Mouse (Mus musculus): ENCODE results near the gene Gm9918. TPM values are rescaled to one million over a fixed set of nuclear protein-coding genes. Genes with fewer than 3 reads are reported as not detected.
"Not testable (repeated sequence)": the region's sequence is repeated elsewhere in the genome, so short reads cannot be mapped to it uniquely, and the experiment has no call there.

The Gm9918 gene
- not detected in 2 replicates for polyA plus RNA-seq (2016; fragmentation: Nextera tagmentation; extraction: Ambion mirVana)

- 21% methylated on average over 20 of the region's 21 CpGs for WGBS (ENCODE audit: insufficient replicate concordance)
Observed at GRCm38 (mm10) chr15:102270274-102270960, at the start of gene Gm9918. TSS of gene Gm9918 (plus strand) at chr15:102270563.

GRCm38 (mm10) chr15:102222386-102222785 lies 48.0 kb upstream of the Gm9918 start:
- Histone ChIP-seq H3K4me1 (peaks cover 28% of the 10 kb centered on the region), H3K4me2 (no peak overlapping the region), H3K4me3 (no peak overlapping the region), H3K36me3 (no peaks in the 10 kb centered on the region; the same call in 1 of the 2 replicates), H3K9ac (no peak overlapping the region), H3K27ac (no peak overlapping the region), H3K9me3 (replicated peaks) (no peaks in the 10 kb centered on the region), H3K27me3 (replicated peaks) (peaks cover 32% of the 10 kb centered on the region)
- WGBS (ENCODE audit: insufficient replicate concordance), result 54% methylated on average over 10 of the region's 10 CpGs
- ATAC-seq, result no peak

More at GRCm38 (mm10) chr15:102270274-102270960, at the start of gene Gm9918:
- Histone ChIP-seq H3K9me3 (replicated peaks) (no peaks in the 10 kb centered on the region), H3K4me1 (peaks cover 10% of the 10 kb centered on the region; the same call in 1 of the 2 replicates), H3K9ac (no peak within 1 kb of the TSS), H3K4me2 (peak within 1 kb of the TSS; percentile 44), H3K27me3 (replicated peaks) (peaks cover 41% of the 10 kb centered on the region), H3K4me3 (peak within 1 kb of the TSS; percentile 20; the same call in 1 of the 2 replicates), H3K27ac (no peak within 1 kb of the TSS), H3K36me3 (no peaks in the 10 kb centered on the region)
- ATAC-seq, result 0 out of 2 replicates have a peak, but pooled peaks have one; percentile 30

- no peaks in the 10 kb centered on the region for H3K36me3 ChIP-seq
- peak; percentile 71 for ATAC-seq
- H3K27ac ChIP-seq, result peak overlapping the region; percentile 61
Observed at GRCm38 (mm10) chr15:102224186-102224991, 46.0 kb upstream of the Gm9918 start.

GRCm38 (mm10) chr15:102224992-102225617 lies 45.3 kb upstream of the Gm9918 start:
- peak overlapping the region; percentile 55 for H3K9ac ChIP-seq
- H3K36me3 ChIP-seq, result no peaks in the 10 kb centered on the region
- peaks cover 36% of the 10 kb centered on the region for H3K27me3 ChIP-seq (replicated peaks)
- ATAC-seq, result peak; percentile 89
- peak overlapping the region; percentile 53 for H3K4me3 ChIP-seq
- H3K9me3 ChIP-seq (replicated peaks), result no peaks in the 10 kb centered on the region
- H3K27ac ChIP-seq, result peak overlapping the region; percentile 61
- H3K4me2 ChIP-seq, result peak overlapping the region; percentile 91
- H3K4me1 ChIP-seq, result peaks cover 31% of the 10 kb centered on the region
- 7% methylated on average over 21 of the region's 21 CpGs for WGBS (ENCODE audit: insufficient replicate concordance)

More at GRCm38 (mm10) chr15:102224186-102224991, 46.0 kb upstream of the Gm9918 start:
- 5% methylated on average over 43 of the region's 43 CpGs for WGBS (ENCODE audit: insufficient replicate concordance)
- peaks cover 36% of the 10 kb centered on the region for H3K27me3 ChIP-seq (replicated peaks)
- H3K9ac ChIP-seq, result peak overlapping the region; percentile 55
- no peaks in the 10 kb centered on the region for H3K9me3 ChIP-seq (replicated peaks)
- H3K4me1 ChIP-seq, result peaks cover 30% of the 10 kb centered on the region
- peak overlapping the region; percentile 53 for H3K4me3 ChIP-seq
- H3K4me2 ChIP-seq, result peak overlapping the region; percentile 91

- not testable (repeated sequence) for H3K9me3 ChIP-seq (replicated peaks); H3K36me3 ChIP-seq; H3K9ac ChIP-seq; ATAC-seq; H3K27ac ChIP-seq
- peak overlapping the region; percentile 53; the same call in 1 of the 2 replicates for H3K4me3 ChIP-seq
- peaks cover 36% of the 10 kb centered on the region for H3K27me3 ChIP-seq (replicated peaks)
- H3K4me1 ChIP-seq, result peaks cover 36% of the 10 kb centered on the region
- H3K4me2 ChIP-seq, result peak overlapping the region; percentile 91
- 34% methylated on average over 6 of the region's 6 CpGs for WGBS (ENCODE audit: insufficient replicate concordance)
Observed at GRCm38 (mm10) chr15:102225619-102226018, 44.7 kb upstream of the Gm9918 start.

- Histone ChIP-seq H3K27me3 (replicated peaks) (peaks cover 10% of the 10 kb centered on the region), H3K27ac (no peak overlapping the region), H3K9ac (0 out of 2 replicates have a peak overlapping the region, but pooled peaks have one; percentile 60), H3K36me3 (no peaks in the 10 kb centered on the region), H3K4me3 (peak overlapping the region; percentile 42), H3K9me3 (replicated peaks) (no peaks in the 10 kb centered on the region), H3K4me2 (peak overlapping the region; percentile 65), H3K4me1 (peaks cover 69% of the 10 kb centered on the region)
- no peak; the same call in 1 of the 2 replicates for ATAC-seq
- WGBS (ENCODE audit: insufficient replicate concordance), result 69% methylated on average over 17 of the region's 17 CpGs
Observed at GRCm38 (mm10) chr15:102230408-102231321, 39.7 kb upstream of the Gm9918 start.

GRCm38 (mm10) chr15:102231748-102232147 lies 38.6 kb upstream of the Gm9918 start, which contains the start of gene Itgb7:
TSS of gene Itgb7 (minus strand) at chr15:102231944.
- WGBS (ENCODE audit: insufficient replicate concordance), result 6% methylated on average over 6 of the region's 6 CpGs
- Histone ChIP-seq H3K9ac (peak within 1 kb of the TSS; percentile 60), H3K4me2 (peak within 1 kb of the TSS; percentile 65), H3K9me3 (replicated peaks) (no peaks in the 10 kb centered on the region), H3K4me1 (peaks cover 69% of the 10 kb centered on the region), H3K27me3 (replicated peaks) (peaks cover 15% of the 10 kb centered on the region), H3K27ac (peak within 1 kb of the TSS; percentile 46), H3K36me3 (no peaks in the 10 kb centered on the region), H3K4me3 (peak within 1 kb of the TSS; percentile 42)
- ATAC-seq, result peak; percentile 96

GRCm38 (mm10) chr15:102232764-102233163 lies 37.6 kb upstream of the Gm9918 start:
- Histone ChIP-seq H3K4me2 (no peak overlapping the region), H3K4me3 (no peak overlapping the region), H3K27me3 (replicated peaks) (peaks cover 12% of the 10 kb centered on the region), H3K36me3 (no peaks in the 10 kb centered on the region), H3K27ac (no peak overlapping the region), H3K4me1 (peaks cover 62% of the 10 kb centered on the region), H3K9ac (no peak overlapping the region), H3K9me3 (replicated peaks) (no peaks in the 10 kb centered on the region)
- WGBS (ENCODE audit: insufficient replicate concordance), result 79% methylated on average over 7 of the region's 7 CpGs
- no peak for ATAC-seq

- H3K27me3 ChIP-seq (replicated peaks), result peaks cover 14% of the 10 kb centered on the region
- H3K4me1 ChIP-seq, result peaks cover 62% of the 10 kb centered on the region
- no peaks in the 10 kb centered on the region for H3K9me3 ChIP-seq (replicated peaks)
- H3K4me2 ChIP-seq, result no peak overlapping the region; the same call in 1 of the 2 replicates
- peaks cover 4% of the 10 kb centered on the region for H3K36me3 ChIP-seq
- WGBS (ENCODE audit: insufficient replicate concordance), result 8% methylated on average over 2 of the region's 2 CpGs
- no peak overlapping the region for H3K27ac ChIP-seq
- H3K4me3 ChIP-seq, result no peak overlapping the region
- no peak overlapping the region for H3K9ac ChIP-seq
- no peak for ATAC-seq
Observed at GRCm38 (mm10) chr15:102233896-102234295, 36.5 kb upstream of the Gm9918 start.

- H3K4me2 ChIP-seq, result peak overlapping the region; percentile 51
- WGBS (ENCODE audit: insufficient replicate concordance), result 29% methylated on average over 21 of the region's 21 CpGs
- peaks cover 57% of the 10 kb centered on the region for H3K4me1 ChIP-seq
- peaks cover 27% of the 10 kb centered on the region for H3K27me3 ChIP-seq (replicated peaks)
- H3K9me3 ChIP-seq (replicated peaks), result no peaks in the 10 kb centered on the region
- peak overlapping the region; percentile 21; the same call in 1 of the 2 replicates for H3K27ac ChIP-seq
- no peak for ATAC-seq
- H3K4me3 ChIP-seq, result peak overlapping the region; percentile 24
- H3K9ac ChIP-seq, result no peak overlapping the region
- H3K36me3 ChIP-seq, result peaks cover 6% of the 10 kb centered on the region
Observed at GRCm38 (mm10) chr15:102235371-102236027, 34.9 kb upstream of the Gm9918 start.
